Comparison of ENCODE assay signal across 22 mouse cellular contexts in the genomic region with DNA sequence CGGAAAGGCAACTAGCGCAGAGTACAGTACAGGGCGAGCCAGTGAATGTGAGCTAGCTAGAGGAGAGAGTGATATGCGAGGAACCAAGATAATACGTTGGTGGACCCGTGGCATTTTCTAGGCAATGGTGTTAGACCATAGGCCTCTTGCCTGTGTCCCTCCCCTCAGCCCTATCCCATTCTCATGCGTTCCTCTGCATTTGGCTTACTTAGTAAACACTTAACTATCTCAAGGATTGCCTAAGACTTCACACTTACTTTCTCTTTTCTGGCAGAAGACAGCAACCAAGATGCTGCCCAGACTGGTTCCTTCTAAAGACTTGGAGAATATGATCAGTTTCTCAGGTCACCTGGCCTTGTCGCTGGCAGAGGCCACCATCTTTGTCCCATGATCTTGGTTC.
DNase-seq lines count a peak whose midpoint lies in the region; ATAC-seq and TF ChIP-seq lines count a peak whose summit lies in the region.
"Had no signal": no experiment of that assay in that cellular context is flagged by ENCODE, and none has a peak within 500 bp of the region (broad histone marks: within the 10 kb centered on the region; RNA-seq: fewer than 3 reads in every experiment).

No protein-coding gene starts in this region.

- ATAC-seq in embryonic facial prominence, embryonic 13.5 days (ENCODE audit: insufficient number of reproducible peaks, insufficient read depth, low FRiP score, low TSS enrichment, low read depth) = no peak
- ATAC-seq in kidney, embryonic 16.5 days (ENCODE audit: low FRiP score, low TSS enrichment) = no peak
- ATAC-seq in lung, postnatal 0 days = peak; percentile 56
- ATAC-seq in intestine, embryonic 16.5 days = no peak
- ATAC-seq: CD4-positive, CD25-positive, alpha-beta regulatory T cell, adult 4 months; forebrain, embryonic 16.5 days had no signal

- H3K9ac ChIP-seq in embryonic facial prominence, embryonic 13.5 days = no peak overlapping the region
- H3K9ac ChIP-seq in kidney, embryonic 16.5 days (replicated peaks; ENCODE audit: low read length) = no peak overlapping the region
- H3K9ac ChIP-seq in lung, postnatal 0 days (replicated peaks; ENCODE audit: low read depth) = no peak overlapping the region
- no peak overlapping the region for H3K9ac ChIP-seq in intestine, embryonic 16.5 days (ENCODE audit: low read depth, low read length)
- H3K9ac ChIP-seq: embryonic facial prominence, embryonic 12.5 days; forebrain, embryonic 12.5 days; heart, embryonic 13.5 days; hindbrain, embryonic 12.5 days had no signal

- no peak for DNase-seq in embryonic facial prominence, embryonic 10.5 days (ENCODE audit: low spot score)
- DNase-seq in kidney, adult 11 months = no peak
- DNase-seq in lung, postnatal 0 days (ENCODE audit: low spot score) = peak; percentile 69
- DNase-seq in lung, adult 18-20 months = no peak
- no peak for DNase-seq in frontal cortex, adult 2 months (ENCODE audit: extremely low spot score in 1 of 2, low spot score in 1 of 2)
- DNase-seq: adrenal gland, postnatal 10 days; B cell, adult 2 months; cerebellum, adult 11 months; cerebellum, adult 8-10 months; cerebellum, postnatal 14 days; embryo, embryonic 11 days; gastrocnemius, postnatal 25 days; heart, postnatal 4 days had no signal

- no peak for TF ChIP-seq EP300 in lung, postnatal 0 days (IDR thresholded peaks at IDR 0.05)

- no peak for TF ChIP-seq CTCF in lung, postnatal 0 days (IDR thresholded peaks at IDR 0.05)

- no peaks in the 10 kb centered on the region for H3K27me3 ChIP-seq in embryonic facial prominence, embryonic 13.5 days
- H3K27me3 ChIP-seq in embryonic facial prominence, embryonic 10.5 days (replicated peaks; ENCODE audit: low read depth, poor library complexity, severe bottlenecking) = no peaks in the 10 kb centered on the region
- H3K27me3 ChIP-seq in kidney, embryonic 16.5 days (ENCODE audit: insufficient read depth, low read length) = no peaks in the 10 kb centered on the region
- H3K27me3 ChIP-seq in lung, postnatal 0 days (replicated peaks; ENCODE audit: insufficient read depth, low read length) = no peaks in the 10 kb centered on the region
- no peaks in the 10 kb centered on the region for H3K27me3 ChIP-seq in intestine, embryonic 16.5 days (replicated peaks; ENCODE audit: control insufficient read depth, insufficient read depth, low read length)
- H3K27me3 ChIP-seq: embryonic facial prominence, embryonic 12.5 days; forebrain, embryonic 12.5 days; heart, embryonic 13.5 days; hindbrain, embryonic 12.5 days had no signal

- H3K4me3 ChIP-seq in embryonic facial prominence, embryonic 13.5 days = no peak overlapping the region
- H3K4me3 ChIP-seq in embryonic facial prominence, embryonic 10.5 days = no peak overlapping the region
- H3K4me3 ChIP-seq in kidney, embryonic 16.5 days (ENCODE audit: low read length) = no peak overlapping the region
- H3K4me3 ChIP-seq in lung, postnatal 0 days (ENCODE audit: low read depth, low read length) = no peak overlapping the region
- H3K4me3 ChIP-seq in intestine, embryonic 16.5 days (ENCODE audit: low read length) = no peak overlapping the region
- H3K4me3 ChIP-seq: embryonic facial prominence, embryonic 12.5 days; forebrain, embryonic 12.5 days; heart, embryonic 13.5 days; hindbrain, embryonic 12.5 days had no signal

- H3K4me2 ChIP-seq in embryonic facial prominence, embryonic 13.5 days = no peak overlapping the region
- H3K4me2 ChIP-seq in kidney, embryonic 16.5 days (replicated peaks; ENCODE audit: low read depth, low read length) = no peak overlapping the region
- no peak overlapping the region for H3K4me2 ChIP-seq in lung, postnatal 0 days (replicated peaks; ENCODE audit: low read depth, low read length)
- H3K4me2 ChIP-seq in intestine, embryonic 16.5 days (ENCODE audit: low read depth, low read length) = no peak overlapping the region
- H3K4me2 ChIP-seq: embryonic facial prominence, embryonic 12.5 days; forebrain, embryonic 12.5 days; heart, embryonic 13.5 days; hindbrain, embryonic 12.5 days had no signal

- WGBS in embryonic facial prominence, embryonic 13.5 days = 90% methylated on average over 8 of the region's 8 CpGs
- 92% methylated on average over 8 of the region's 8 CpGs for WGBS in embryonic facial prominence, embryonic 10.5 days
- WGBS in kidney, embryonic 16.5 days = 91% methylated on average over 8 of the region's 8 CpGs
- WGBS in lung, postnatal 0 days = 64% methylated on average over 8 of the region's 8 CpGs
- WGBS in intestine, embryonic 16.5 days = 84% methylated on average over 8 of the region's 8 CpGs

- no peaks in the 10 kb centered on the region for H3K9me3 ChIP-seq in embryonic facial prominence, embryonic 13.5 days
- no peaks in the 10 kb centered on the region for H3K9me3 ChIP-seq in embryonic facial prominence, embryonic 10.5 days
- H3K9me3 ChIP-seq in kidney, embryonic 16.5 days (ENCODE audit: low read length) = no peaks in the 10 kb centered on the region
- no peaks in the 10 kb centered on the region for H3K9me3 ChIP-seq in lung, postnatal 0 days (ENCODE audit: low read length)
- no peaks in the 10 kb centered on the region for H3K9me3 ChIP-seq in intestine, embryonic 16.5 days (ENCODE audit: control insufficient read depth, low read length)
- H3K9me3 ChIP-seq: embryonic facial prominence, embryonic 12.5 days; forebrain, embryonic 12.5 days; heart, embryonic 13.5 days; hindbrain, embryonic 12.5 days had no signal

- H3K27ac ChIP-seq in embryonic facial prominence, embryonic 13.5 days = 0 out of 2 replicates have a peak overlapping the region, but pooled peaks have one; percentile 2
- H3K27ac ChIP-seq in embryonic facial prominence, embryonic 10.5 days (replicated peaks) = no peak overlapping the region
- peak overlapping the region; percentile 63; the same call in 1 of the 2 replicates for H3K27ac ChIP-seq in kidney, embryonic 16.5 days (ENCODE audit: low read length)
- H3K27ac ChIP-seq in lung, postnatal 0 days (ENCODE audit: low read length) = no peak overlapping the region
- peak overlapping the region; percentile 31; the same call in 1 of the 2 replicates for H3K27ac ChIP-seq in intestine, embryonic 16.5 days (ENCODE audit: low read length)
- H3K27ac ChIP-seq: embryonic facial prominence, embryonic 12.5 days; forebrain, embryonic 12.5 days; heart, embryonic 13.5 days; hindbrain, embryonic 12.5 days had no signal

- H3K4me1 ChIP-seq in embryonic facial prominence, embryonic 13.5 days = peaks cover 17% of the 10 kb centered on the region
- H3K4me1 ChIP-seq in embryonic facial prominence, embryonic 10.5 days = peaks cover 13% of the 10 kb centered on the region
- H3K4me1 ChIP-seq in kidney, embryonic 16.5 days (ENCODE audit: insufficient read depth, low read length) = peaks cover 15% of the 10 kb centered on the region
- H3K4me1 ChIP-seq in lung, postnatal 0 days (ENCODE audit: insufficient read depth, low read depth, low read length) = no peaks in the 10 kb centered on the region
- no peaks in the 10 kb centered on the region for H3K4me1 ChIP-seq in intestine, embryonic 16.5 days (ENCODE audit: control insufficient read depth, insufficient read depth, low read length)
- H3K4me1 ChIP-seq: embryonic facial prominence, embryonic 12.5 days; hindbrain, embryonic 12.5 days had no signal

- no peaks in the 10 kb centered on the region for H3K36me3 ChIP-seq in embryonic facial prominence, embryonic 13.5 days
- H3K36me3 ChIP-seq in embryonic facial prominence, embryonic 10.5 days (replicated peaks) = no peaks in the 10 kb centered on the region
- no peaks in the 10 kb centered on the region for H3K36me3 ChIP-seq in kidney, embryonic 16.5 days (ENCODE audit: insufficient read depth, low read length)
- H3K36me3 ChIP-seq in lung, postnatal 0 days (ENCODE audit: insufficient read depth, low read length) = no peaks in the 10 kb centered on the region
- H3K36me3 ChIP-seq in intestine, embryonic 16.5 days (ENCODE audit: control insufficient read depth, insufficient read depth, low read length) = no peaks in the 10 kb centered on the region
- H3K36me3 ChIP-seq: embryonic facial prominence, embryonic 12.5 days; forebrain, embryonic 12.5 days; heart, embryonic 13.5 days; hindbrain, embryonic 12.5 days had no signal

Comparison
In these comparisons a context has a peak if more than half of its experiments do, and no peak if none do; other contexts are left out.
1. H3K27ac ChIP-seq: peak in embryonic facial prominence, embryonic 13.5 days (single experiment), kidney, embryonic 16.5 days (single experiment) and intestine, embryonic 16.5 days (single experiment); none in embryonic facial prominence, embryonic 10.5 days (single experiment) and lung, postnatal 0 days (single experiment).